Mouse (Mus musculus) MEL-GATA-1-ER (cell line): Measurements from ENCODE around the gene Zfp617.
"Not testable (repeated sequence)": the region's sequence is repeated elsewhere in the genome, so short reads cannot be mapped to it uniquely, and the experiment has no call there.

ENCODE experiments used
- DNase-seq: peaks from one replicate; pipeline ENCODE4 v3.0.0-alpha.2; 2012; ENCODE audit warnings: low read depth; ENCODE audit errors: extremely low read depth

Zfp617 gene

DNA sequence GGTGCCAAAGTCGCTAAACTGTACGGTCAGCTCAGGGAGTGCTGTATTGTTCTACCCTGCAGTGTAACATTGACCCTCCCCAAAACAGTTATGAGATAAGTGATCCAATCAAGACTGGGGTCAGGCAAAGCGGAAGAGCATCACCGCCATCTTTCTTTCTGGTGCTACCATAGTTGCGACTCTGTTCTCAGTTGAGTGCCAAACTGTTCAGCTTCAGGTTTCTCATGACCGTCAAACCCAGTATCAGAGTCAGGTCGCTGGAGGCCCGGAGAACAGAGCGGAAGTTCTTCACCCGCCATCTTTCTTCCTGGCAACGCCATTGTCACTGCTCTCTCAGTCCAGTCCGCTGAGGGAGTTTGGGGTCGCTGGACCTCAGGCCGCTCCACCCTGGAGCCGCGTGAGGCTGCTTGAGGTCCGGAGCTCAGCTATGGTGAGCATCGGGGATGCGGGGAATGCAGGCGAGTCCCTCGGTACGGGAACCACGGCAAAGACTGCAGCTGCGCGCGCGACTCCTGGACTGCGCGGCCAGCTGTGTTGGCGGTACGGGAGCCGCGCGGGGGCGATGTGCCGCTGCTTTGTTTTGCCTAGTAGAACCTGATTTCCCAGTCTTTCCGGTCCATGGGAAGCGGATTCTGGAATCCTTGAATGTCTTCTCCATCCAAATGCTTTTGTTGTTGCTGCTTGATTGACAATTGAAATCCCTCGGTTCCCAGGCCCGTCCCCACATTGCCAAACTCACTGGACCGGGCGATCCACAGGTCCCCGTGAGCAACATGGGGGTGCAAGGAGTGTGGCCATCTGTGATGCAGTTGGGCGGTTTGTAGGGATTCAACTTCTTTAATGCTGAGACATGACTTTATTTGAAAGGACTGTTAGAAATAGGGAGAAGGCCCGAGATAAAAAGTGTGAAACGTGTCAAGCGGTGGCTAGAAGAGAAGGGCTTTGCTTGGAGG lies at the start of gene Zfp617, which contains the start of gene Zfp882:
TSS of gene Zfp617 (plus strand) at position 327 of the 953 bp plus-strand sequence.
TSS of gene Zfp882 (plus strand) at position 300 of the 953 bp plus-strand sequence.
- DNase-seq = peak; percentile 87

GRCm38 (mm10) chr8:71861551-71861950 lies 46.9 kb upstream of the Zfp617 start:
- DNase-seq = not testable (repeated sequence)

DNA sequence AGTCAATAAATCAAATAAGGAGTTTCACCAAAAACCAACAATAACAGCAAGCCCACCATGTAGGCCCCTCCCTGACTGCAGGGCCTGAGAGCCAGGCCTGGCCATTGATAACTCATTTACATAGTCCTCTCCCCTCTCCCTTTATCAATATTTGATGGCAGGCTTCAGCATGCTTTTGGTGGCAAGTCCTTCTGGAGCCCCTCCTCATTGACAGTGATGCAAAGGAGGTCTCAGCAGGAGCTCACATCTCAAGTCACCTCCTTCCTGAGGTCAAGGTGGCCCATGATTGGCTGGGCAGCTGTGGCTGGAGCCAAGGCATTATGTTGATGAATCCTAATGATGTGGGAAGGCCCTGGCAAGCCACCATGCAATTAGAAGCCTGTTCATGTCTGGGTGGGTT lies 46.4 kb upstream of the Zfp617 start:
- not testable (repeated sequence) for DNase-seq

GRCm38 (mm10) chr8:71881618-71882274 lies 26.7 kb upstream of the Zfp617 start, which contains the start of gene Zfp709:
Zfp709 (plus strand) TSS chr8:71882019.
- DNase-seq = peak; percentile 56

GRCm38 (mm10) chr8:71900666-71901065 lies 7.8 kb upstream of the Zfp617 start:
- DNase-seq = not testable (repeated sequence)

DNA sequence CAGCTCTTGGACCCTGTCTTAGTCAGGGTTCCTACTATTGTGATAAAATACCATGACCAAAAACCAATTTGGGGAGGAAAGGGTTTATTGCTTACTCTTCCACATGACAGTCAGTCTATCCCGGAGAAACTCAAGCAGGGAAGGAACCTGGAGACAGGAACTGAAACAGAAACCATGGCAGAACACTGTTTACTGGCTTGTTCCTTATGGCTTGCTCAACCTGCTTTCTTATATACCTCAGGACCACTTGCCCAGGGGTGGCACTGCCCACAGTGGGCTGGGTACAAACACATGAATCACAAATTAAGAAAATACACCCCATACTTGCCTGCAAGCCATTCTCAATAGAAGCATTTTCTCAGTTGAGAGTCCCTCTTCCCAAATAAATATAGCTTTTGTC lies 5.4 kb upstream of the Zfp617 start:
- not testable (repeated sequence) for DNase-seq

DNA sequence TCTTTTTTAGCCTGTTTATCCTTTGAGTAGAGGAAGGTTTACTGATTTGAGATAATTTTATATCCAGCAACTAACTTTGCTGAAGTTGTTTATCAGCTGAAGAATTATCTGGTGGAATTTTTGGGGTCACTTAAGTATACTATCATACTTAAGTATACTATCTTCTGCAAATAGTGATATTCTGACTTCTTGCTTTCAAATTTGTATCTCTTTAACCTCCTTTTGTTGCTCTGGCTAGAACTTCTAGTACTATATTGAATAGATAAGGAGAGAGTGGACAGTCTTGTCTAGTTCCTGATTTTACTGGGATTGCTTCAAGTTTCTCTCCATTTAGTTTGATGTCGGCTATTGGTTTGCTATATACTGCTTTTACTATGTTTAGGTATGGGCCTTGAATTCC lies 1.6 kb upstream of the Zfp617 start:
- DNase-seq = no peak

- DNase-seq = peak; percentile 86
These were observed 607 bp upstream of the Zfp617 start for GRCm38 (mm10) chr8:71907798-71908257.

- no peak for DNase-seq
These were observed 3.9 kb downstream of the Zfp617 start for GRCm38 (mm10) chr8:71912286-71912685.

DNA sequence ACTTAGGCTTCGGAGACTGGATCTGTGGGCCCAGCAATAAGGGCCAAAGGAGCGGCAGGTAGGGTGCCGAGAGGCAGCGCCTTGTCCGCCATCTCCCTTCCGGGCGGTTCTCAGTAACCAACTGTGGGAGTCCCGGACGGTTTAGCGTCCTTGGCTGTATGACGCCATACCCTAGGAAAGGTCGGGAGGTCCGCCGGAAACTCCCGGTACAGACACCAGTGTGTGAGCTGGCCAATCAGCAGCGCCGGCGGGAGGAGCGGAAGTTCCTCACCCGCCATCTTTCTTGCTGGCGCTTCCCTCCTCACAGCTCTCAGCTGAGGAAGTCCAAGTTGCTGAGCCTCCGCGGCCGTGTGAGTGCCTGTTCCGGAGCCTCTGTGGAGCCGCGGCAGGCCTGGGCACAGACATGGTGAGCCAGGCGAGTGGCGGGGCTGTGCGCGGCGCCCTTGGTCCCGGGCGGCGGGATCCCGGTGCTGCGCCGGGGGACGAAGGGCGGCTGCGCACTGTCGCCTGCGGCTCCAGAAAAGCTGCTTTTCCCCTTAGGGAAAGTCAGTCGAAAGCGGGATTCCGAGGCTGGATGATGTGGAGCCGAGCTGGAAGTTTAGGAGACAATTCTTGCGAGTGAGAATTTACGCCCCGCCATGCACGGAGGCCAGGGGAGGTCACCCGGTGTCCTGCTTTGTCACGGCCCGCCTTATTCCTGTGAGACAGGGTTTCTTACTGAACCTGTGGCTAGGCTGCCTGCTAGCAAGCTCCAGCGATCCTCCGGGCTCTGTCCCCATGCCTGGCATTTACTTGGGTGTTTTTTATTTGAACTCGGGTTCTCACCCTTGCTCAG lies 14.3 kb downstream of the Zfp617 start:
- peak; percentile 94 for DNase-seq

- DNase-seq = no peak
These were observed 17.4 kb downstream of the Zfp617 start for GRCm38 (mm10) chr8:71925791-71926190.

GRCm38 (mm10) chr8:71926551-71926950 lies 18.1 kb downstream of the Zfp617 start:
- no peak for DNase-seq

- peak; percentile 81 for DNase-seq
These were observed 19.3 kb downstream of the Zfp617 start for GRCm38 (mm10) chr8:71927779-71928178.

GRCm38 (mm10) chr8:71938037-71938436 lies 29.6 kb downstream of the Zfp617 start:
- not testable (repeated sequence) for DNase-seq

DNA sequence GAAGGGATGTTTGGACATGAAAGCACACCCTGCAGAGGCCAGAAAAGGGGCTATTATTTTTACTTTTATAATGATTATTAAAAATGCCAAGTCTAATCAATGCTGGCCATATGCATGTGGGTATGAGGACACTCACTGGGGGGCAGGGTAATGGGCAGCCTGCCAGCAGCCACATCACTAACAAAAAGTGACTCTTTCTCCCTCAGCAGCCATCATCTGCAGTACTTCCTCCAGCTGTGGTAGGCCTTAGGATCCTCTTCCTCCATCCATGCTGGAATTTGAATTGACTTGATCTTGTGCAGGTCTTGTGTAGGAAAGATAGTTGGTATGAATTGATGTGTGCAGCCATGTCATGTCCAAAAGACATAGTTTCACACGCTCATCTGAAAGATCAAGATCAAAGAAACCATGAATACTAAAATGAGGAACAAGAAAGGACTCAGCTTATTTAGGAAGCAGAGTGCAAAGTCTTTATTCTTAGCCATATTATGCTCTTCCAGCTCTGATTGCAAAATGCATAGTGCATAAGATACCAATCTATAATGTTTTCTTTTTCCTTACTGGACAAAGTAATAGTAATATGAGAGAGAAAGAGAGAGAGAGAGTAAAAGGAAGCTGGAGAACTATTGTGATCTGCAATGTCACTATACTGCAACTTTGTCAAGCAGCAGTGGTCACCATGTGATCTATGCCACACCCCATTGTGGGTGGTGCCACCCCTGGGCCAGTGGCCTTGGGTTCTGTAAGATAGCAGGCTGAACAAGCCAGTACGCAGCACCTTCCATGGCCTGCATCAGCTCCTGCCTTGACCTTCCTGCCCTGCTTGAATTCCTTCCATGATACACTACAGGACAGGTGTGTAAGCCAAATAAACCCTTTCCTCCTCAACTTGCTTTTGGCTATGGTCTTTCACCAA lies 32.1 kb downstream of the Zfp617 start:
- peak; percentile 63 for DNase-seq

DNA sequence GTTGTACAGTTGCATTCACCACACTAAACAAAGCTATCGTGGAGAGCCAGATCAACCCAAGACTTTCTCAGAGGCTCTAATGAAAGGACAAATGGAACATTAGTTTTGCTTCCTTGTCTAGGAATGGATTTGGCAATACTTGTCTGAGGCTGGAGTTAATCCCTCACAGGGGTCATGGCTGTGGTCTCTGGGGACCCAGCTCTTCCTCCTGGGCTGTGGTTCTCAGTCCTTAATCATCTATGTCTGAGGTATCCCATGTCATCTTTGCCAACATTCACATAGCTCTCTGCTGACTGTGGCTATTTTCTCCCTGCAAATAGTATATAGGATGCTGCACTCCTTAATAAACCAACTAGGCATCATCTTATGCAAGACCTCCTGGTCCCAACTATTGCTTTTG lies 33.3 kb downstream of the Zfp617 start:
- DNase-seq = no peak

- DNase-seq = no peak
These were observed 40.2 kb downstream of the Zfp617 start for GRCm38 (mm10) chr8:71948624-71949023.

DNA sequence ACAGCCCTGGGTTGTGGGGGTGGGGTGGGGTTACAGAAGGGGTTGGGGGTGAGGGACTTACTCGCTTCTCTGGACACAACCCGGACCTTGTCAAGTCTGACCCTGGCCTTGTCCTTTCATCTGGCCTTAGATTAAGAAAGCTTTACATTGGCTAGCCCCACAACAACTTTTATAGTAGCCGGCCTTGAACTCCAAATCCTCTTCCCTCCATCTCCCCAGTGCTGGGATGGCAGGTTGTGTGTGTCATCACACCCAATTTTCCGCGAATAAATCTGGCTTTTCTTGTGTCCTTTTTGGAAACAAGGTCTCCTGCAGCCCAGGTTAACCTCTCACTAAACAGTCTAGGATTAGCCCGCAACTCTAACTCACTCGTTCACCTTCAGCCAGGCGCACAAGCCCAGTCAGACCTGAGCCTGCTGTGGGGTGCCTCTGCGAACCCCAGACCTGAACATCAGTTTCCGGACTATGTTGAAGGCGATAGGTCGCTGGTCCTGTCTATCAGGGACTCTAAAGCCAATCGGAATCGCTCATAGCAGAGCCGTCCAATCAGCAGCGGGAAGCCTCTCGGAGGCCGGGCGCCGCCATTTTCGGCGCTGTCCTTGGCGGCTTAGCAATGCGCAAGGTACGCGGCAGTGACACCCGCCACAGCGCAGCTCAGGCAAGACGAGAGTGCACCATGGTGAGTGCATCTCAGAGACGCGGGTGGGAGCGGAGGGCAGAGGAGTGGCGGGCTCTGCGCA lies 42.2 kb downstream of the Zfp617 start, which contains the start of gene Zfp961:
TSS of gene Zfp961 (plus strand) at position 557 of the 740 bp plus-strand sequence.
- DNase-seq = peak; percentile 99

DNA sequence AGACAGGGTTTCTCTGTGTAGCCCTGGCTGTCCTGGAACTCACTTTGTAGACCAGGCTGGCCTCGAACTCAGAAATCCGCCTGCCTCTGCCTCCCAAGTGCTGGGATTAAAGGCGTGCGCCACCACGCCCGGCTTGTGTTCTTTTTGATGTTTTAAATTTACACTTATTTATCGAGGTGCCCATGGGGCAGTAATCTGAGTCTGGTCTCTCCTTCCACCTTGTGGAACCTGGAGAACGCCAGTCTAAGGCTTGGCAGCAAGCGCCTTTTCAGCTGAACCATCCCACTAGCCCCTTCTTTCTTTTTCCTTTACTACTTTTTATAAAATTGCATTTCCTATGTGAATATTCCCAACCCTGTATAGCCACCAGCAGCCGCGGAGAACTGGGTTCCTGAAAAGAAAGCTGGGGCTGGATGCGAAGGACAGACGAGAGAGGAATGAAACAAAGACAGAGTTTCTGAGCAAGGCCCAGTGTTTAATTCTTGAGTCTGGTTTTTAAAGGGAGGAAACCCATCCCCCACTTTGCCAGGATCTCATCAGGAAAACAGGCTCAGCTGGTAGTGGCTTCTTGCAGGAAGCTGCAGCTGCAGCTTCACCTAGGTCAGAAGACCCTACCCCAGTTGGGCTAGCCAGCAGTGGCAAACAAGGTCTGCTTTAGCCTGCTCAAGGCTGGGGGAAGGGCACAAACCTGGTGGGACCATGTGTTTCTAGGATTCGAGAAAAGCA lies 43.2 kb downstream of the Zfp617 start:
- no peak for DNase-seq
